Mouse (Mus musculus): ENCODE results near the gene Mindy2.

- TF ChIP-seq CTCF (IDR thresholded peaks at IDR 0.05; ENCODE audit: low read depth) (no peak), EP300 (IDR thresholded peaks at IDR 0.05; ENCODE audit: low read depth) (no peak)
These were observed 1.2 kb downstream of the Mindy2 start for GRCm38 (mm10) chr9:70655764-70656129.

Measured in liver, postnatal 0 days (tissue).